Mouse (Mus musculus): ENCODE measurements around the gene Tmem115.

DNA sequence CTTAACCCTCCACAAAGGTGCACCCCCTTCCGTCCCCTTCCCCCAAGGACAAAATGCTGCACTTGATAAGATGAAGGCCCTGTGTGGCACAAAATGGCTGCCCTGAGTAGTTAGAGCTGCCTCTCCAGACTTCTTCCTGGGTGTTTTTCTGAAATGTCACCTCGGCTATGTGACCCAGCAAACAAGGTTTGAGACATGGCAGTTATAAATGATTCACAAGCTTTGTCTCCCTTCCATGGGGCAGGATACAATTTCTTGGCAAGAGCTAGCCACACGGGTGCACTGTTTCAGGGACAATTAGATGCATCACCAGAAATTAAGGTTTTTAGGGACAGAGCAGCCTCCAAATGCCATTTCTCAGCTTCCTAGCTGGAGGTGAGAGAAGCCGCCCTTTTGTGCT is 6.7 kb downstream of the Tmem115 start:
- TF ChIP-seq CTCF (IDR thresholded peaks at IDR 0.05) (no peak), POLR2A (IDR thresholded peaks at IDR 0.05; ENCODE audit: insufficient read depth, low read depth, low read length) (no peak), EP300 (IDR thresholded peaks at IDR 0.05; ENCODE audit: insufficient read depth, low read depth, low read length) (no peak)
